Mouse (Mus musculus) forebrain, embryonic 15.5 days (tissue): ENCODE data around the gene Cxcr4. TPM values are rescaled to one million over a fixed set of nuclear protein-coding genes. Genes with fewer than 3 reads are reported as not detected.
A peak's percentile ranks its signal among the peaks of the same experiment; 100 is the strongest.

Source experiments
- ATAC-seq: fragments of 200-750 bp; cut with Nextera tagmentation; replicated peaks from 2 replicates; pipeline ENCODE4 v1.8.0; 2017; ENCODE audit warnings: mild to moderate bottlenecking, moderate TSS enrichment, moderate library complexity
- H3K27ac ChIP-seq: fragments of 300-500 bp; sonication (generic); replicated peaks from 2 replicates; pipeline ENCODE4 v1.5.1; 2015; ENCODE audit warnings: mild to moderate bottlenecking, inconsistent platforms
- H3K27me3 ChIP-seq: fragments of 300-500 bp; sonication (generic); 2 replicates; pipeline ENCODE4 v1.6.1; 2015; ENCODE audit warnings: inconsistent platforms
- H3K36me3 ChIP-seq: fragments of 300-500 bp; sonication (generic); 2 replicates; pipeline ENCODE4 v1.6.1; 2015; ENCODE audit warnings: mild to moderate bottlenecking, inconsistent platforms
- H3K4me1 ChIP-seq: fragments of 300-500 bp; sonication (generic); 2 replicates; pipeline ENCODE4 v1.6.1; 2015; ENCODE audit warnings: inconsistent platforms
- H3K4me2 ChIP-seq: fragments of 300-500 bp; sonication (generic); replicated peaks from 2 replicates; pipeline ENCODE4 v1.6.1; 2015; ENCODE audit warnings: mild to moderate bottlenecking, inconsistent platforms
- H3K4me3 ChIP-seq: fragments of 300-500 bp; sonication (generic); 2 replicates; pipeline ENCODE4 v1.5.1; 2015; ENCODE audit warnings: mild to moderate bottlenecking, inconsistent platforms
- H3K9ac ChIP-seq: fragments of 300-500 bp; sonication (generic); replicated peaks from 2 replicates; pipeline ENCODE4 v1.6.1; 2015; ENCODE audit warnings: mild to moderate bottlenecking, inconsistent platforms
- H3K9me3 ChIP-seq: fragments of 300-500 bp; sonication (generic); 2 replicates; pipeline ENCODE4 v1.6.1; 2016; ENCODE audit warnings: inconsistent platforms
- WGBS: fragments of 180-500 bp; shearing (Covaris S2); methylation state at CpG from one replicate; pipeline ENCODE4 v1.1.7; 2015; ENCODE audit warnings: mixed read lengths; 5-methylcytosine and 5-hydroxymethylcytosine counted together
- polyA plus RNA-seq: library from polyadenylated mRNA; unstranded; fragments of >200 nt; fragmentation: Nextera tagmentation; extraction: Ambion mirVana; gene quantifications from 2 replicates; pipeline ENCODE4 v1.2.1, GENCODE M21; 2015

Gene Cxcr4
- polyA plus RNA-seq, 1 experiment from 2014 or later: 10.7 TPM

- ATAC-seq: no peak
- no peaks in the 10 kb centered on the region for H3K9me3 ChIP-seq
- WGBS: 88% methylated on average over 4 of the region's 4 CpGs
- H3K9ac ChIP-seq: no peak overlapping the region
- no peaks in the 10 kb centered on the region for H3K36me3 ChIP-seq
- H3K4me2 ChIP-seq: no peak overlapping the region
- no peaks in the 10 kb centered on the region for H3K27me3 ChIP-seq
- no peak overlapping the region for H3K4me3 ChIP-seq
- H3K27ac ChIP-seq: no peak overlapping the region
- peaks cover 7% of the 10 kb centered on the region for H3K4me1 ChIP-seq
These were observed 34.1 kb downstream of the Cxcr4 start for GRCm38 (mm10) chr1:128557953-128558352.

- H3K27ac ChIP-seq: no peak overlapping the region
These were observed 39.5 kb downstream of the Cxcr4 start for GRCm38 (mm10) chr1:128552545-128552944.

GRCm38 (mm10) chr1:128551743-128552397 is 40.2 kb downstream of the Cxcr4 start:
- Histone ChIP-seq H3K27ac (no peak overlapping the region), H3K36me3 (no peaks in the 10 kb centered on the region), H3K9ac (no peak overlapping the region), H3K27me3 (no peaks in the 10 kb centered on the region), H3K4me1 (0 out of 2 replicates have a peak, but pooled peaks cover 5% of the 10 kb centered on the region), H3K4me3 (no peak overlapping the region), H3K9me3 (no peaks in the 10 kb centered on the region), H3K4me2 (no peak overlapping the region)
- WGBS: 14% methylated on average over 8 of the region's 8 CpGs
- ATAC-seq: peak; percentile 57; the same call in 1 of the 2 replicates

More at GRCm38 (mm10) chr1:128552545-128552944, 39.5 kb downstream of the Cxcr4 start:
- Histone ChIP-seq H3K27me3 (no peaks in the 10 kb centered on the region), H3K4me3 (no peak overlapping the region), H3K4me1 (0 out of 2 replicates have a peak, but pooled peaks cover 5% of the 10 kb centered on the region), H3K9me3 (no peaks in the 10 kb centered on the region), H3K36me3 (no peaks in the 10 kb centered on the region), H3K4me2 (no peak overlapping the region), H3K9ac (no peak overlapping the region)
- ATAC-seq: no peak

- 65% methylated on average over 5 of the region's 5 CpGs for WGBS
- H3K9ac ChIP-seq: no peak overlapping the region
- H3K27me3 ChIP-seq: no peaks in the 10 kb centered on the region
- H3K4me3 ChIP-seq: no peak overlapping the region
- no peaks in the 10 kb centered on the region for H3K36me3 ChIP-seq
- no peak overlapping the region for H3K27ac ChIP-seq
- ATAC-seq: no peak
- no peak overlapping the region for H3K4me2 ChIP-seq
- 0 out of 2 replicates have a peak, but pooled peaks cover 5% of the 10 kb centered on the region for H3K4me1 ChIP-seq
- H3K9me3 ChIP-seq: no peaks in the 10 kb centered on the region
These were observed 42.7 kb downstream of the Cxcr4 start for GRCm38 (mm10) chr1:128549442-128549841.

GRCm38 (mm10) chr1:128549007-128549406 is 43.1 kb downstream of the Cxcr4 start:
- Histone ChIP-seq H3K27ac (no peak overlapping the region), H3K4me1 (0 out of 2 replicates have a peak, but pooled peaks cover 5% of the 10 kb centered on the region), H3K9me3 (no peaks in the 10 kb centered on the region), H3K9ac (no peak overlapping the region), H3K36me3 (no peaks in the 10 kb centered on the region), H3K27me3 (no peaks in the 10 kb centered on the region), H3K4me2 (no peak overlapping the region), H3K4me3 (no peak overlapping the region)
- ATAC-seq: no peak
- 81% methylated on average over 3 of the region's 3 CpGs for WGBS

- 84% methylated on average over 5 of the region's 5 CpGs for WGBS
- H3K4me3 ChIP-seq: no peak overlapping the region
These were observed 43.7 kb downstream of the Cxcr4 start for GRCm38 (mm10) chr1:128548220-128548998.

GRCm38 (mm10) chr1:128545672-128546071 is 46.4 kb downstream of the Cxcr4 start:
- 0 out of 2 replicates have a peak overlapping the region, but pooled peaks have one; percentile 15 for H3K27ac ChIP-seq
- H3K27me3 ChIP-seq: no peaks in the 10 kb centered on the region
- 46% methylated on average over 6 of the region's 6 CpGs for WGBS
- H3K4me1 ChIP-seq: no peaks in the 10 kb centered on the region
- H3K4me2 ChIP-seq: no peak overlapping the region
- no peak overlapping the region for H3K9ac ChIP-seq
- H3K9me3 ChIP-seq: no peaks in the 10 kb centered on the region
- H3K36me3 ChIP-seq: no peaks in the 10 kb centered on the region
- no peak overlapping the region for H3K4me3 ChIP-seq
- peak; percentile 71 for ATAC-seq

More at GRCm38 (mm10) chr1:128548220-128548998, 43.7 kb downstream of the Cxcr4 start:
- Histone ChIP-seq H3K27me3 (no peaks in the 10 kb centered on the region), H3K4me2 (no peak overlapping the region), H3K9ac (no peak overlapping the region), H3K4me1 (0 out of 2 replicates have a peak, but pooled peaks cover 5% of the 10 kb centered on the region), H3K27ac (no peak overlapping the region), H3K9me3 (no peaks in the 10 kb centered on the region), H3K36me3 (no peaks in the 10 kb centered on the region)
- no peak for ATAC-seq

GRCm38 (mm10) chr1:128543137-128543536 is 49.0 kb downstream of the Cxcr4 start:
- no peak for ATAC-seq
- no peaks in the 10 kb centered on the region for H3K27me3 ChIP-seq
- no peak overlapping the region for H3K9ac ChIP-seq
- no peaks in the 10 kb centered on the region for H3K4me1 ChIP-seq
- H3K36me3 ChIP-seq: no peaks in the 10 kb centered on the region
- WGBS: 77% methylated on average over 2 of the region's 2 CpGs
- no peak overlapping the region for H3K4me2 ChIP-seq
- H3K9me3 ChIP-seq: no peaks in the 10 kb centered on the region
- no peak overlapping the region for H3K27ac ChIP-seq
- H3K4me3 ChIP-seq: no peak overlapping the region

GRCm38 (mm10) chr1:128542555-128542954 is 49.5 kb downstream of the Cxcr4 start:
- Histone ChIP-seq H3K4me3 (no peak overlapping the region), H3K9ac (no peak overlapping the region), H3K4me2 (no peak overlapping the region), H3K4me1 (no peaks in the 10 kb centered on the region), H3K27ac (no peak overlapping the region), H3K9me3 (no peaks in the 10 kb centered on the region), H3K27me3 (no peaks in the 10 kb centered on the region), H3K36me3 (no peaks in the 10 kb centered on the region)
- WGBS: 55% methylated on average over 3 of the region's 3 CpGs
- no peak for ATAC-seq

- H3K27ac ChIP-seq: peak overlapping the region; percentile 75; the same call in 1 of the 2 replicates
- H3K4me1 ChIP-seq: no peaks in the 10 kb centered on the region
- no peaks in the 10 kb centered on the region for H3K36me3 ChIP-seq
- no peak overlapping the region for H3K9ac ChIP-seq
- WGBS: 87% methylated on average over 2 of the region's 2 CpGs
- H3K4me3 ChIP-seq: no peak overlapping the region
- no peaks in the 10 kb centered on the region for H3K27me3 ChIP-seq
- no peaks in the 10 kb centered on the region for H3K9me3 ChIP-seq
- H3K4me2 ChIP-seq: no peak overlapping the region
- ATAC-seq: no peak
These were observed 51.9 kb downstream of the Cxcr4 start for GRCm38 (mm10) chr1:128540213-128540612.

- Histone ChIP-seq H3K9ac (no peak overlapping the region), H3K27ac (peak overlapping the region; percentile 75), H3K27me3 (no peaks in the 10 kb centered on the region), H3K4me2 (no peak overlapping the region), H3K36me3 (no peaks in the 10 kb centered on the region), H3K9me3 (no peaks in the 10 kb centered on the region), H3K4me1 (no peaks in the 10 kb centered on the region), H3K4me3 (no peak overlapping the region)
- peak; percentile 63 for ATAC-seq
- 64% methylated on average over 10 of the region's 10 CpGs for WGBS
These were observed 52.5 kb downstream of the Cxcr4 start for GRCm38 (mm10) chr1:128539555-128539954.
